Mouse (Mus musculus) neural tube, embryonic 10.5 days (tissue): ENCODE measurements at regions not wholly inside any gene's neighbourhood (a gene's known extent, or its start where the extent isn't known, plus 50 kb on each side); places are given as distances from the start of the nearest gene placed in this dataset.

Experiments used
- DNase-seq: peaks from one replicate; pipeline ENCODE4 v3.0.0-alpha.2; 2017; ENCODE audit warnings: low spot score; ENCODE audit errors: extremely low spot score

- peak; percentile 32 for DNase-seq
These were observed 114.8 kb upstream of the Tmem260 start for GRCm38 (mm10) chr14:48330965-48331622.

GRCm38 (mm10) chr14:48331623-48332000, 114.3 kb upstream of the Tmem260 start:
- DNase-seq, result no peak

- no peak for DNase-seq
These were observed 113.7 kb upstream of the Tmem260 start for GRCm38 (mm10) chr14:48332193-48332592.

- DNase-seq, result no peak
These were observed 113.3 kb upstream of the Tmem260 start for GRCm38 (mm10) chr14:48332660-48333059.

- DNase-seq, result no peak
These were observed 111.7 kb upstream of the Tmem260 start for GRCm38 (mm10) chr14:48334106-48334809.

- DNase-seq, result no peak
These were observed 106.5 kb upstream of the Tmem260 start for GRCm38 (mm10) chr14:48339434-48339833.

GRCm38 (mm10) chr14:48342944-48343343, 103.0 kb upstream of the Tmem260 start:
- DNase-seq, result peak; percentile 35

- DNase-seq, result no peak
These were observed 100.0 kb upstream of the Tmem260 start for GRCm38 (mm10) chr14:48345956-48346355.

- no peak for DNase-seq
These were observed 96.4 kb upstream of the Tmem260 start for GRCm38 (mm10) chr14:48349392-48350044.

- no peak for DNase-seq
These were observed 94.3 kb upstream of the Tmem260 start for GRCm38 (mm10) chr14:48351652-48352051.

- no peak for DNase-seq
These were observed 93.1 kb upstream of the Tmem260 start for GRCm38 (mm10) chr14:48352825-48353224.

GRCm38 (mm10) chr14:48354176-48354575, 91.7 kb upstream of the Tmem260 start:
- DNase-seq, result no peak

- no peak for DNase-seq
These were observed 88.5 kb upstream of the Tmem260 start for GRCm38 (mm10) chr14:48357441-48357840.

GRCm38 (mm10) chr14:48358487-48359159, 87.3 kb upstream of the Tmem260 start:
- no peak for DNase-seq

GRCm38 (mm10) chr14:48361820-48362219, 84.1 kb upstream of the Tmem260 start:
- DNase-seq, result no peak

- peak; percentile 78 for DNase-seq
These were observed 78.9 kb upstream of the Tmem260 start for GRCm38 (mm10) chr14:48367006-48367405.

GRCm38 (mm10) chr14:48370322-48370721, 75.6 kb upstream of the Tmem260 start:
- DNase-seq, result no peak

GRCm38 (mm10) chr14:48371766-48372165, 74.2 kb upstream of the Tmem260 start:
- DNase-seq, result no peak

GRCm38 (mm10) chr14:48376112-48376511, 69.8 kb upstream of the Tmem260 start:
- no peak for DNase-seq
